Mouse (Mus musculus): ENCODE data around the gene Slc25a33. TPM values are rescaled to one million over a fixed set of nuclear protein-coding genes. Genes with fewer than 3 reads are reported as not detected.
A peak's percentile ranks its signal among the peaks of the same experiment; 100 is the strongest.

The Slc25a33 gene
- total and polyA plus RNA-seq, 2 experiments, result 12.7 to 14.3 TPM

DNA sequence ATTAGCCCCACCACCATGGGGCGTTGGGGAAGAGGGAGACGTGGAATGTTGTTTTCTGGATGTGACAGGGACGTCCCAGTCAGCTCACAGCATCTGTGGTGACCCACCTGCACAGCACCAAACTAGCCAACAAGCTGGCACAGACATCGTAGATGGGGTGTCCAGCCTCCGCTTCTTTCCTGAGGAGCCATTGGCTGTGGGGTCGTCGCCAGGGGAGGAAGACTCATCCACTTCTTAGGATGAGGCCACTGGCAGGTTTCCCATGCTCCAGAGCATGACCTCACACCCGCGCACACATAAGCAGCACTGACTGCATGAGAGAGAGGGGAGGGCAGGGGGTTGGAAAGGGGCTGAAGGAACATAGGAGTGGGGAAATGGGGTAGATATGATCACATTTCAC lies 5.9 kb upstream of the Slc25a33 start:
- no peak for TF ChIP-seq POLR2A (IDR thresholded peaks at IDR 0.05; ENCODE audit: extremely low read depth, insufficient read depth, low read length)
- no peak for TF ChIP-seq CTCF (IDR thresholded peaks at IDR 0.05; ENCODE audit: low read depth, low read length)
- H3K79me2 ChIP-seq (ENCODE audit: control insufficient read depth, insufficient read depth, low read length), result no peaks in the 10 kb centered on the region
- no peak overlapping the region for H3K27ac ChIP-seq (replicated peaks; ENCODE audit: insufficient read depth, low read depth, low read length)
- peaks cover 33% of the 10 kb centered on the region for H3K4me1 ChIP-seq (ENCODE audit: control insufficient read depth, insufficient read depth, low read length)
- H3K27me3 ChIP-seq (ENCODE audit: control insufficient read depth, insufficient read depth, low read length), result no peaks in the 10 kb centered on the region
- no peak for DNase-seq (ENCODE audit: extremely low read depth, low read depth, low spot score)
- H3K9ac ChIP-seq (ENCODE audit: low read depth, low read length), result no peak overlapping the region
- no peak overlapping the region for H3K4me3 ChIP-seq (ENCODE audit: insufficient read depth, low read depth, low read length)
- no peaks in the 10 kb centered on the region for H3K36me3 ChIP-seq (ENCODE audit: control insufficient read depth, insufficient read depth, low read length)
- WGBS, result 78% methylated on average over 9 of the region's 9 CpGs

GRCm38 (mm10) chr4:149777126-149777525 lies 3.0 kb upstream of the Slc25a33 start:
- Histone ChIP-seq H3K36me3 (ENCODE audit: control insufficient read depth, insufficient read depth, low read length) (no peaks in the 10 kb centered on the region), H3K27me3 (ENCODE audit: control insufficient read depth, insufficient read depth, low read length) (no peaks in the 10 kb centered on the region), H3K9ac (ENCODE audit: low read depth, low read length) (peak overlapping the region; percentile 48), H3K4me1 (ENCODE audit: control insufficient read depth, insufficient read depth, low read length) (peaks cover 32% of the 10 kb centered on the region), H3K4me3 (ENCODE audit: insufficient read depth, low read depth, low read length) (no peak overlapping the region), H3K79me2 (ENCODE audit: control insufficient read depth, insufficient read depth, low read length) (peaks cover 8% of the 10 kb centered on the region; the same call in 1 of the 2 replicates), H3K27ac (replicated peaks; ENCODE audit: insufficient read depth, low read depth, low read length) (peak overlapping the region; percentile 85)
- WGBS, result 21% methylated on average over 9 of the region's 9 CpGs
- DNase-seq (ENCODE audit: extremely low read depth, low read depth, low spot score), result peak; percentile 91
- TF ChIP-seq POLR2A (IDR thresholded peaks at IDR 0.05; ENCODE audit: extremely low read depth, insufficient read depth, low read length) (no peak), CTCF (IDR thresholded peaks at IDR 0.05; ENCODE audit: low read depth, low read length) (no peak)

GRCm38 (mm10) chr4:149775760-149776362 lies 1.8 kb upstream of the Slc25a33 start:
- TF ChIP-seq POLR2A (IDR thresholded peaks at IDR 0.05; ENCODE audit: extremely low read depth, insufficient read depth, low read length) (no peak), CTCF (IDR thresholded peaks at IDR 0.05; ENCODE audit: low read depth, low read length) (no peak)
- 9% methylated on average over 8 of the region's 8 CpGs for WGBS
- Histone ChIP-seq H3K4me3 (ENCODE audit: insufficient read depth, low read depth, low read length) (no peak overlapping the region), H3K79me2 (ENCODE audit: control insufficient read depth, insufficient read depth, low read length) (peaks cover 13% of the 10 kb centered on the region; the same call in 1 of the 2 replicates), H3K27ac (replicated peaks; ENCODE audit: insufficient read depth, low read depth, low read length) (peak overlapping the region; percentile 79), H3K36me3 (ENCODE audit: control insufficient read depth, insufficient read depth, low read length) (no peaks in the 10 kb centered on the region), H3K27me3 (ENCODE audit: control insufficient read depth, insufficient read depth, low read length) (no peaks in the 10 kb centered on the region), H3K4me1 (ENCODE audit: control insufficient read depth, insufficient read depth, low read length) (peaks cover 36% of the 10 kb centered on the region), H3K9ac (ENCODE audit: low read depth, low read length) (no peak overlapping the region)
- peak; percentile 89 for DNase-seq (ENCODE audit: extremely low read depth, low read depth, low spot score)

- no peak overlapping the region for H3K9ac ChIP-seq (ENCODE audit: low read depth, low read length)
- no peaks in the 10 kb centered on the region; the same call in 1 of the 2 replicates for H3K36me3 ChIP-seq (ENCODE audit: control insufficient read depth, insufficient read depth, low read length)
- H3K79me2 ChIP-seq (ENCODE audit: control insufficient read depth, insufficient read depth, low read length), result peaks cover 16% of the 10 kb centered on the region
- no peak overlapping the region for H3K4me3 ChIP-seq (ENCODE audit: insufficient read depth, low read depth, low read length)
- DNase-seq (ENCODE audit: extremely low read depth, low read depth, low spot score), result peak; percentile 97
- H3K4me1 ChIP-seq (ENCODE audit: control insufficient read depth, insufficient read depth, low read length), result peaks cover 36% of the 10 kb centered on the region
- no peak for TF ChIP-seq POLR2A (IDR thresholded peaks at IDR 0.05; ENCODE audit: extremely low read depth, insufficient read depth, low read length)
- TF ChIP-seq CTCF (IDR thresholded peaks at IDR 0.05; ENCODE audit: low read depth, low read length), result no peak
- H3K27me3 ChIP-seq (ENCODE audit: control insufficient read depth, insufficient read depth, low read length), result no peaks in the 10 kb centered on the region
- peak overlapping the region; percentile 79 for H3K27ac ChIP-seq (replicated peaks; ENCODE audit: insufficient read depth, low read depth, low read length)
- WGBS, result 28% methylated on average over 7 of the region's 7 CpGs
Measured at GRCm38 (mm10) chr4:149775330-149775729, 1.3 kb upstream of the Slc25a33 start.

GRCm38 (mm10) chr4:149773408-149774093 lies 526 bp downstream of the Slc25a33 start:
- TF ChIP-seq CTCF (IDR thresholded peaks at IDR 0.05; ENCODE audit: low read depth, low read length), result no peak
- TF ChIP-seq POLR2A (IDR thresholded peaks at IDR 0.05; ENCODE audit: extremely low read depth, insufficient read depth, low read length), result 0 out of 2 replicates have a peak, but pooled peaks have one; percentile 20
- Histone ChIP-seq H3K4me3 (ENCODE audit: insufficient read depth, low read depth, low read length) (peak overlapping the region; percentile 97), H3K79me2 (ENCODE audit: control insufficient read depth, insufficient read depth, low read length) (peaks cover 28% of the 10 kb centered on the region), H3K4me1 (ENCODE audit: control insufficient read depth, insufficient read depth, low read length) (peaks cover 37% of the 10 kb centered on the region), H3K27ac (replicated peaks; ENCODE audit: insufficient read depth, low read depth, low read length) (peak overlapping the region; percentile 95), H3K36me3 (ENCODE audit: control insufficient read depth, insufficient read depth, low read length) (no peaks in the 10 kb centered on the region; the same call in 1 of the 2 replicates), H3K9ac (ENCODE audit: low read depth, low read length) (peak overlapping the region; percentile 99), H3K27me3 (ENCODE audit: control insufficient read depth, insufficient read depth, low read length) (no peaks in the 10 kb centered on the region)
- WGBS, result under 1% methylated on average over 65 of the region's 65 CpGs
- no peak for DNase-seq (ENCODE audit: extremely low read depth, low read depth, low spot score)
